Mouse (Mus musculus) liver, adult 2 months (tissue): ENCODE measurements at regions not wholly inside any gene's neighbourhood (a gene's known extent, or its start where the extent isn't known, plus 50 kb on each side); places are given as distances from the start of the nearest gene placed in this dataset.

Experiments
- CTCF ChIP-seq: fragments of 200-500 bp; IDR thresholded peaks from 2 replicates; pipeline ENCODE4 v1.5.1; 2011; ENCODE audit warnings: low read depth, low read length, control low read depth
- POLR2A ChIP-seq: fragments of 200-500 bp; IDR thresholded peaks from 2 replicates; pipeline ENCODE4 v1.6.1; 2011; ENCODE audit warnings: low read length, control low read depth; ENCODE audit not compliant: insufficient read depth; ENCODE audit errors: extremely low read depth

- no peak for TF ChIP-seq POLR2A
- no peak for TF ChIP-seq CTCF
These were observed 444.2 kb downstream of the Ets1 start for GRCm38 (mm10) chr9:33080271-33080670.
